Mouse (Mus musculus) embryonic facial prominence, embryonic 13.5 days (tissue): ENCODE data around the gene Plekhg2. TPM values are rescaled to one million over a fixed set of nuclear protein-coding genes. Genes with fewer than 3 reads are reported as not detected.

Experiments
- ATAC-seq: fragments of 200-750 bp; cut with Nextera tagmentation; 2 replicates; pipeline ENCODE4 v1.8.0; 2017; ENCODE audit warnings: low read depth; ENCODE audit not compliant: insufficient number of reproducible peaks, insufficient read depth, low FRiP score, low TSS enrichment
- H3K27ac ChIP-seq: fragments of 300-500 bp; sonication (generic); 2 replicates; pipeline ENCODE4 v1.5.1; 2015; ENCODE audit warnings: moderate library complexity, mild to moderate bottlenecking, inconsistent platforms
- H3K27me3 ChIP-seq: fragments of 300-500 bp; sonication (generic); 2 replicates; pipeline ENCODE4 v1.6.1; 2015; ENCODE audit warnings: mild to moderate bottlenecking, inconsistent platforms
- H3K36me3 ChIP-seq: fragments of 300-500 bp; sonication (generic); 2 replicates; pipeline ENCODE4 v1.6.1; 2015; ENCODE audit warnings: mild to moderate bottlenecking, inconsistent platforms
- H3K4me1 ChIP-seq: fragments of 300-500 bp; sonication (generic); 2 replicates; pipeline ENCODE4 v1.6.1; 2015; ENCODE audit warnings: inconsistent platforms
- H3K4me2 ChIP-seq: fragments of 300-500 bp; sonication (generic); 2 replicates; pipeline ENCODE4 v1.6.1; 2015; ENCODE audit warnings: moderate library complexity, mild to moderate bottlenecking, inconsistent platforms
- H3K4me3 ChIP-seq: fragments of 300-500 bp; sonication (generic); 2 replicates; pipeline ENCODE4 v1.5.1; 2015; ENCODE audit warnings: mild to moderate bottlenecking, inconsistent platforms
- H3K9ac ChIP-seq: fragments of 300-500 bp; sonication (generic); 2 replicates; pipeline ENCODE4 v1.6.1; 2015; ENCODE audit warnings: mild to moderate bottlenecking, inconsistent platforms
- H3K9me3 ChIP-seq: fragments of 300-500 bp; sonication (generic); 2 replicates; pipeline ENCODE4 v1.6.1; 2016; ENCODE audit warnings: inconsistent platforms
- WGBS: fragments of 180-500 bp; shearing (Covaris S2); methylation state at CpG from one replicate; pipeline ENCODE4 v1.1.7; 2015; ENCODE audit warnings: mixed read lengths; 5-methylcytosine and 5-hydroxymethylcytosine counted together
- polyA plus RNA-seq: library from polyadenylated mRNA; unstranded; fragments of >200 nt; fragmentation: Nextera tagmentation; extraction: Ambion mirVana; gene quantifications from 2 replicates; pipeline ENCODE4 v1.2.1, GENCODE M21; 2015

Plekhg2 gene
- polyA plus RNA-seq, 1 experiment from 2014 or later, result 109 TPM

DNA sequence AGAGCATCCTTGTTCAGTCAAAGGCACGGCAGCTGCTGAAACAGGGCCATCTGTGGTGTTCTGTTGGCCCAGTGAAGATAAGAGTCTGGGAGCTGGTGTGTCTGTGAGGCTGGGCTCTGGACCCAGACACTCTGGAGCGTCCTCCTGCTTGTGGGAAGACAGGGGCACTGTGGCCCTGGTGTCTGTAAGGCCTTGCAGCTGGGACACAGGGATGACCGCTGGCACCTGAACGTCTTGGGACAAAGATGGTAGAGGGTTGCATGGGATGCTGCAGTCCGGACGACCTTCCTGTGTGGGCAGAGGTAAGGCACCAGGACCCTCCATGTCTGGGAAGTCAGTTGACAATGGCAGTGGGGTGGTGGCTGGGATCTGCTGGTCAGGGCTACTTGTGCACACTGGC is 12.1 kb downstream of the Plekhg2 start:
- Histone ChIP-seq H3K9me3 (no peaks in the 10 kb centered on the region), H3K4me1 (peaks cover 35% of the 10 kb centered on the region), H3K36me3 (peaks cover 70% of the 10 kb centered on the region), H3K27ac (no peak overlapping the region), H3K27me3 (no peaks in the 10 kb centered on the region), H3K4me2 (no peak overlapping the region), H3K9ac (no peak overlapping the region), H3K4me3 (no peak overlapping the region)
- ATAC-seq, result no peak
- 95% methylated on average over 6 of the region's 6 CpGs for WGBS

DNA sequence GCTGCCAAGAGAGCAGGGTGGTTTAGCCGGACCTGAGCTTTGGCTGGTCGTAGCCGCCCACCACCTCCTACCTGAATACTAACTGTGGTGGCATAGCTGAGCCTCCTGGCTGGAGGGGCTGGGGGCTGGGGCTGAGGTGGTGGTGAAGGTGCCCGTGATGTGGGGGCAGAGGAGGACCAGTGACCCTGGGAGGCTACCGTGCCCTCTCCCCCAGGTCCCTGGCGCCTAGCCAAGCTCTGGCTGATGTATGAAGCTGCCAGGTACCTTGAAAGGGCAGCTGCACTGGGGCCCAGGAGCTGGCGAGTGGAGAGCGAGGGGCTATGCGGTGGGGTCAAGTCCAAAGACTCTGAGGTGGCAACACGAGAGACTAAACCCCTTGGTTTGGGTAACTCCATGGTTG is 12.5 kb downstream of the Plekhg2 start:
- no peak overlapping the region for H3K27ac ChIP-seq
- H3K36me3 ChIP-seq, result peaks cover 70% of the 10 kb centered on the region
- ATAC-seq, result no peak
- WGBS, result 90% methylated on average over 10 of the region's 10 CpGs
- no peak overlapping the region for H3K9ac ChIP-seq
- no peak overlapping the region for H3K4me3 ChIP-seq
- H3K4me2 ChIP-seq, result no peak overlapping the region
- H3K9me3 ChIP-seq, result no peaks in the 10 kb centered on the region
- H3K27me3 ChIP-seq, result no peaks in the 10 kb centered on the region
- H3K4me1 ChIP-seq, result peaks cover 35% of the 10 kb centered on the region

DNA sequence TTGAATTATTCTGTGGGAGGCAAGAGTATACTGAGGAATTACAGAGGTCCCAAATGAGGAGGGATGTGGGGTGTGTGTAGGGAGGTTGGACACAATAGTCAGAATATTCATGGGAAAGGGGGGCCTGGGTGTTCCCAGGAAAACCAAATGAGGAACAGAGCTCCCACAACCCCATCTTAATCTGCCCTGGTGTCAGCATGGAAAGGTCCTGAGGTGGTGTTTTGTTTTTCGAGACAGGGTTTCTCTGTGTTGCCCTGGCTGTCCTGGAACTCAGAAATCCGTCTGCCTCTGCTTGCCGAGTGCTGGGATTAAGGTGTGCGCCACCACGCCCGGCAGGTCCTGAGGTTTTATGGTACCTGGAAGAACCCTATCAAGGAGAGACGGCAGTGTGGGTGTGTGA is 14.0 kb downstream of the Plekhg2 start:
- 50% methylated on average over 7 of the region's 7 CpGs for WGBS
- H3K4me2 ChIP-seq, result peak overlapping the region; percentile 5; the same call in 1 of the 2 replicates
- H3K36me3 ChIP-seq, result peaks cover 70% of the 10 kb centered on the region
- H3K27ac ChIP-seq, result peak overlapping the region; percentile 85
- 0 out of 2 replicates have a peak overlapping the region, but pooled peaks have one; percentile 21 for H3K9ac ChIP-seq
- H3K9me3 ChIP-seq, result no peaks in the 10 kb centered on the region
- no peak overlapping the region for H3K4me3 ChIP-seq
- no peaks in the 10 kb centered on the region for H3K27me3 ChIP-seq
- ATAC-seq, result no peak
- H3K4me1 ChIP-seq, result peaks cover 35% of the 10 kb centered on the region

DNA sequence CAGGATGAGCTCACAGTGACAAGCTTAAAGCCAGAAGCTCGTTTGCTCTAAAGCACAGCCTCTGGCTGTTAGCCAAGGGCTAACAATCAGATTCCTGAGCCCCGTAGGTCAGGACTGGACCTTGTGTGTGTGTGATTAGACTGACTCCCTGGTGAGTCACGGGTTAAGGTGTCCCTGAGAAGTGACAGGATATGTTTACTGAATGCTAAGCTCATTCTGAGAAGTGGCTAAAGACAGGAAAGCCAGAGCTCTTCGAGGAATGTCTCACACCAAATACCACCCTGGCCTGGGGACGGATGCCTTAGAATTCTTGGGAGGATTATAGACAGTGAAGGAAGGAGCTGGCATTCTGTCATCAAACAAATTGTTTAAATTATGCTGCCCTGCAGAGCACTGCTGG is 14.4 kb downstream of the Plekhg2 start:
- Histone ChIP-seq H3K4me2 (peak overlapping the region; percentile 5; the same call in 1 of the 2 replicates), H3K36me3 (peaks cover 70% of the 10 kb centered on the region), H3K4me3 (no peak overlapping the region), H3K9ac (peak overlapping the region; percentile 17; the same call in 1 of the 2 replicates), H3K9me3 (no peaks in the 10 kb centered on the region), H3K27ac (peak overlapping the region; percentile 85), H3K4me1 (peaks cover 35% of the 10 kb centered on the region), H3K27me3 (no peaks in the 10 kb centered on the region)
- no peak for ATAC-seq
- 9% methylated on average over 5 of the region's 5 CpGs for WGBS

DNA sequence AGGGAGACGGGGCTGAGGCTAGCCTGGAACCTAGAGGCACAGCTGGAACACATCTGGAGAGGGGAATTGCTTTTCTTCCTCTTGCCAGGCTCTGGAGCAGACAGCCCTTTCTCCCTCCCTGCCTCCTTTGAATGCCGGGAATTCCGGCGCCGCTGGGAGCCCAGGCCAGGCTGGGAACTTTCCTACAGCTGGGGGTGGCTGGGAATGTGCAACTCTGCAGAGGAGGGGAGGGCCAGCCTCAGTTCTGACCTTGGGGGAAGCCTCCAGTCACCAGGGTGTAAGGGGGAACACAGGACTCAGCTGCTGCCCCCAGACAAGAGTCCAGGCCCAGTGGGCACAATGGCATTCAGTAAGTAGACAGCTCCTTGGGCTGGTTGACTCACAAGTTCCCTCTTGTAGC is 15.4 kb downstream of the Plekhg2 start:
- Histone ChIP-seq H3K27ac (peak overlapping the region; percentile 85), H3K9ac (peak overlapping the region; percentile 51), H3K4me3 (no peak overlapping the region), H3K36me3 (peaks cover 65% of the 10 kb centered on the region), H3K4me1 (peaks cover 38% of the 10 kb centered on the region), H3K9me3 (no peaks in the 10 kb centered on the region), H3K4me2 (peak overlapping the region; percentile 14; the same call in 1 of the 2 replicates), H3K27me3 (no peaks in the 10 kb centered on the region)
- WGBS, result 0% methylated on average over 5 of the region's 5 CpGs
- 0 out of 2 replicates have a peak, but pooled peaks have one; percentile 29 for ATAC-seq

DNA sequence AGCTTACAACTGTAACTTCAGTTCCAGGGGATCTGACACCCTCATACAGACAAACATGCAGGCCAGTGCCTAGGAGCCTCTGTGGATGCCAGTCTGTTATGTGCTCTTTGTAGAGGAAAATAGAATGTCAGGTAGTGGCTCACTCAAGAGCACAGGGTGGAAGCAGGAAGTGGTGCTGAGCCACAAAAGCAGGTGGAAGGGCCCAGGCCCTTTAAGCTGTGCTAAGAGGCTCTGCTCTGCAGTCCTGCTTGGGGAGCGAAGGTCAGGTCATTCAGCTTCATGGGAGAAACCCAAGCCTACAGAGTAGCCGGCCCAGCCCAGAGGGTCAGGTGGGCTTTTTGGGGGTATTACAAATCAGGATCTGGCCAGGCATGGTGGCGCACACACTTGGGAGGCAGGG is 17.2 kb downstream of the Plekhg2 start:
- Histone ChIP-seq H3K9me3 (no peaks in the 10 kb centered on the region), H3K36me3 (peaks cover 53% of the 10 kb centered on the region), H3K4me3 (no peak overlapping the region), H3K27ac (no peak overlapping the region), H3K4me2 (no peak overlapping the region), H3K27me3 (no peaks in the 10 kb centered on the region), H3K4me1 (peaks cover 45% of the 10 kb centered on the region), H3K9ac (no peak overlapping the region)
- no peak for ATAC-seq
- WGBS, result 84% methylated on average over 3 of the region's 3 CpGs

DNA sequence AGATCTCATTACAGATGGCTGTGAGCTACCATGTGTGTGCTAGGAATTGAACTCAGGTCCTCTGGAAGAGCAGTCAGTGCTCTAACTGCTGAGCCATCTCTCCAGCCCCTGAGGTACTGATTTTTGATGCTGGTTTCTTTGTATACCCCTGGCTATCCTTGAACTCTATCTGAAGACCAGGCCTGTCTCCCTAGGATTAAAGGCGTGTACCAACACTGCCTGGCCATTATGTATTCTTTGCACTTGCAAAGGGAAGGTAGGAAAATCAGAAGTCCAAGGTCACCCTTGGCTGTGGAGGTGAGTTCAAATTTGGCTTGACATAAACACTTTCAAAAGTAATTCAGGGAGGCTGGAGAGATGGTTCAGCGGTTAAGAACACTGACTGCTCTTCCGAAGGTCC is 17.8 kb downstream of the Plekhg2 start:
- no peak overlapping the region for H3K4me2 ChIP-seq
- peaks cover 46% of the 10 kb centered on the region for H3K4me1 ChIP-seq
- peaks cover 47% of the 10 kb centered on the region for H3K36me3 ChIP-seq
- no peak overlapping the region for H3K27ac ChIP-seq
- H3K27me3 ChIP-seq, result no peaks in the 10 kb centered on the region
- 95% methylated on average over 3 of the region's 3 CpGs for WGBS
- no peaks in the 10 kb centered on the region for H3K9me3 ChIP-seq
- ATAC-seq, result no peak
- H3K4me3 ChIP-seq, result no peak overlapping the region
- no peak overlapping the region for H3K9ac ChIP-seq

DNA sequence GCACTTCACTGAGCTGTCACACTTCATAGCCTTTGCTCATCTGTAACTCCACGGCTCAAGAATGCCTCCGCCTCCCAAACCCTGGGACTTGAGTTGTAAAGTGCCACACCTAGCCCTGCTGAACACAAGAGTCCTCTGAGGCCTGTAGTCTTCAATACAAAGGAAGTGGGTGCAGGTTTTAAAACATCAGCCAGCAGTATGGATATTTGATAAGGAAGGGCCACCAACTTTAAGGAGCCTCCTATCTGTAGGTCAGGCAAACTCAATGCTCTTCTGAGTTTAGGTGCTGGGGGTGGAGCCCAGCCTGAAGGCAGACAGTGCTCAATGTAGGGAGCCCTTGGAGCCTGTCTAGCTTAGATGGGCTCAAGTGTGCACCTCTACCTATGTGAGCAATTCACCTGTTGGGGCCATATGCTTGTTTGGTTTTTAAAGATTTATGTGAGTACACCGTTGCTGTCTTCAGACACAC is 18.3 kb downstream of the Plekhg2 start:
- Histone ChIP-seq H3K4me2 (no peak overlapping the region), H3K4me1 (peaks cover 46% of the 10 kb centered on the region), H3K9ac (no peak overlapping the region), H3K27me3 (no peaks in the 10 kb centered on the region), H3K4me3 (no peak overlapping the region), H3K27ac (no peak overlapping the region), H3K36me3 (peaks cover 42% of the 10 kb centered on the region), H3K9me3 (no peaks in the 10 kb centered on the region)
- 93% methylated on average over 3 of the region's 3 CpGs for WGBS
- no peak for ATAC-seq

DNA sequence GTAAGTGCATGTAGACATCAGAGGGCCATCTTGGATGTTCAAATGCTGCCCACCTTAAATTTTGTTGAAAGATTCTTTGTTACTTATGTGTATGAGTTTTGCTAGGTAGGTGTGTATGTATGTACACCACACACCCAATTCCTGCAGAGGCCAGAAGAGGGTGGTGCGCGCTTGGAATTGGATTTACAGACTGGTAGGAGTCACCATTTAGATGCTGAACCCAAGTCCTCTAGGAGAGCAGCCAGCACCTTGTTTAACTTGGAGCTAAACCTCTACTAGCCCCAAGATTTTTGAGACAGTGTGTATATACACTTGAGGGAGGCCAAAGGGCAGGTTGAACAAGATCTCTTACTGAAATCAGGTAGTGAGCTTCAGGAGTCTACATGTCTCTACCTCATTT is 19.1 kb downstream of the Plekhg2 start:
- H3K27ac ChIP-seq, result no peak overlapping the region
- WGBS, result 90% methylated on average over 2 of the region's 2 CpGs
- H3K36me3 ChIP-seq, result peaks cover 35% of the 10 kb centered on the region
- peaks cover 40% of the 10 kb centered on the region for H3K4me1 ChIP-seq
- no peak for ATAC-seq
- H3K4me2 ChIP-seq, result no peak overlapping the region
- H3K27me3 ChIP-seq, result no peaks in the 10 kb centered on the region
- H3K4me3 ChIP-seq, result no peak overlapping the region
- no peak overlapping the region for H3K9ac ChIP-seq
- H3K9me3 ChIP-seq, result no peaks in the 10 kb centered on the region

DNA sequence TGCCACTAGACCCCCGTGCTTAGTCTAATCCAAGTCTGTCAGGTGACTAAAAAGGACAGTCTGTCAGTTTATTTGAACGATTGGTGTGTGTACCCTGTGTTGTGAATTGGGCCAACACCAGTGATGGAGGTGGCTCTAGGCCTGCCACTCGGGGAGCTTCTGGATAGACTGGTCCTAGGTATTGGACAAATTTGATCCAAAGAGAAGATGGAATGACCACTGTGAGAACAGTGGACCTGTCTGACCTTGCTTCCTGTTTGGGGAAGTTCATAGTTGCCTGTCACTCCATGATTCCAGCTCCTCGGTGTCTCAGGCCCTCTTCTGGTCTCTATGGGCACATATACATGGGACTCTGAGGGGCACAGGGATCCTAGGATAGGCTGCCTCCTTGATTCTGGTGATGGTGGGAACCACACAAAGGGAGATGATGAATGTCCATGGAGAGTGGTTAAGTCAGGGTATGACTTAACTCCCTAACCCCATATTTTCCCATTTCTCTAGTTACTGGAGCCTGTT is 20.7 kb downstream of the Plekhg2 start:
- Histone ChIP-seq H3K4me3 (peak overlapping the region; percentile 79), H3K4me2 (peak overlapping the region; percentile 65), H3K27me3 (no peaks in the 10 kb centered on the region), H3K9me3 (no peaks in the 10 kb centered on the region), H3K27ac (no peak overlapping the region), H3K36me3 (peaks cover 35% of the 10 kb centered on the region), H3K9ac (peak overlapping the region; percentile 98), H3K4me1 (peaks cover 24% of the 10 kb centered on the region)
- 29% methylated on average over 4 of the region's 4 CpGs for WGBS
- no peak for ATAC-seq

DNA sequence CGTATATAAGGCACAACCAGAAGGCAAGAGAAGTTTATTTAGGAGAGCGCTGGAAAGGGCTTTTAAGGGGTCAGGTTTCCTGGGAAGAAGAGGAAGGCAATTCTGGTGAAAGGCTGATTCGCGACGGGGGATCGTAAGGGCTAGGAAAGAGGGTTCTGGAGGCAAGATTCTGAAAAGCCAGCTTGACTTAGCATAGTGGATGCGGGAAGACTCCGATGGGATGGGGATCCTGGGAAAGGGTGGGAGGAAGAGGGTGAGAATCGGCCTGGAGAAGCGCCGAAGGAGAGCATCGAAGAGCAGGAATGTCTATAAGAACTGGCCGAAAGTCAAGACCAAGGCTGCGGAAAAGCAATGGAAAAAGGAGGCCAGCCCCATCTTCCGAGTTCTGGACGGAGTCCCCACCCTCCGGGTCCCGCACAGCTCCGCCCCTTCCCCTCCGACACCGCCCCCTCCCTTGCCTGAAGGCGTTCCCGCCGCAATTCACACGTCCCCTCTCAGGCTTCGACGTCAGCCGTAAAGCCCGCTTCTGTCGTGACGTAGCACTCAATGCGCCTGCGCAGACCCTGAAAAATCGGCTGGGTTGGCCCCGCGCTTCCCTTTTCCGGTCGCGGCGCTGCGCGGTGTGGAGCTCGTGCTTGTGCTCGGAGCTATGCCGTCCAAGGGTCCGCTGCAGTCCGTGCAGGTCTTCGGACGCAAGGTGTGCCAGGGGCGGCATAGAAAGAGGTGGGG is 22.1 kb downstream of the Plekhg2 start, which contains the start of gene Rps16:
Gene Rps16 (plus strand): TSS at position 498 of the 729 bp plus-strand sequence.
- peak; percentile 90 for ATAC-seq
- H3K4me2 ChIP-seq, result peak within 1 kb of the TSS; percentile 65
- peak within 1 kb of the TSS; percentile 79 for H3K4me3 ChIP-seq
- peaks cover 34% of the 10 kb centered on the region for H3K36me3 ChIP-seq
- WGBS, result under 1% methylated on average over 50 of the region's 50 CpGs
- H3K9me3 ChIP-seq, result no peaks in the 10 kb centered on the region
- H3K9ac ChIP-seq, result peak within 1 kb of the TSS; percentile 98
- H3K27ac ChIP-seq, result peak within 1 kb of the TSS; percentile 97
- no peaks in the 10 kb centered on the region for H3K27me3 ChIP-seq
- H3K4me1 ChIP-seq, result peaks cover 22% of the 10 kb centered on the region

DNA sequence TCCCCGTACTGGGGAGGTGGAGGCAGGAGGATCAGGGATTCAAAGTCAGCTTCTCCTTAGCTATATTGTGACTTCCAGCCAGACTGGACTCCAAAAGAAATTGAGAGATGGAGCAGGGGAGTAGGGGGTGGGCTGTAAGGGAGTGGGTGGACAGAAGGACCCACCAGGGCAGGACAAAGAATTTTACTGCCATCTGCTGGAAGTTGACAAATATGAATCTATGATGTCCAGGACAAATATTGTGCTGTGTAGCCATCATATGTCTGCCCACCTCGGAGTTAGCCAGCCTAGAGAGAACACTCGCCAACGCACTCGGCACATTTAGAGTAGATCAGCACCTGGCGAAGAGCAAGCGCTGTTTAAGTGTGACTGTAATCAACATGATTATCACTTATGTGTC is 23.8 kb downstream of the Plekhg2 start:
- WGBS, result 82% methylated on average over 7 of the region's 7 CpGs
- H3K4me3 ChIP-seq, result no peak overlapping the region
- H3K9ac ChIP-seq, result 0 out of 2 replicates have a peak overlapping the region, but pooled peaks have one; percentile 0

More for the DNA sequence above, 23.8 kb downstream of the Plekhg2 start:
- Histone ChIP-seq H3K4me1 (peaks cover 24% of the 10 kb centered on the region), H3K27me3 (no peaks in the 10 kb centered on the region), H3K4me2 (no peak overlapping the region), H3K27ac (no peak overlapping the region), H3K9me3 (no peaks in the 10 kb centered on the region), H3K36me3 (peaks cover 17% of the 10 kb centered on the region)
- ATAC-seq, result no peak
